Mouse (Mus musculus): ENCODE data around the gene Csrnp2. TPM values are rescaled to one million over a fixed set of nuclear protein-coding genes. Genes with fewer than 3 reads are reported as not detected.
"Not testable (repeated sequence)": the region's sequence is repeated elsewhere in the genome, so short reads cannot be mapped to it uniquely, and the experiment has no call there.

Gene Csrnp2
- 10 to 100 TPM; 25.8 to 26.1 TPM for total RNA-seq (2021)

DNA sequence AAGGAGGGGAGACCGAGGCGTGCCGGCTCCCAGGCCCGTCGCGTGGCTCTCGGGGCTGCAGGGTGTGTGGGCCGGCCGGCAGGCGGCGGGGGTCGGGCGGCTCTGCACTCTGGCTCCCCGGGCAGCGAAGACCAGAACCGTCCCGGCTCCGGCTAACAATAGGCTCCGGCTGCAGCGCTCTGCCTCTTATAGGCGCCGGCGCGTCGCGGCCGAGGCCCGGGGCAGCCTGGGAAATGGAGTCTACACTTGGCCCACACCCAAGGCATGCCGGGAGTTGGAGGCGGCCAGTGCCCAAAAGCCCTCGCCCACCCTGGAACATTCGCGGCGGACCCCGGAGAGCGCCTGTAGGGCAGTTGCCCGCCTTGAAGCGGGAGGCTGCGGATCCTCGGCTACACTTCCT, at the start of gene Csrnp2:
Gene Csrnp2, minus strand, starts transcription at position 387 of the 400 bp plus-strand sequence.
- peak; percentile 95 for DNase-seq

DNA sequence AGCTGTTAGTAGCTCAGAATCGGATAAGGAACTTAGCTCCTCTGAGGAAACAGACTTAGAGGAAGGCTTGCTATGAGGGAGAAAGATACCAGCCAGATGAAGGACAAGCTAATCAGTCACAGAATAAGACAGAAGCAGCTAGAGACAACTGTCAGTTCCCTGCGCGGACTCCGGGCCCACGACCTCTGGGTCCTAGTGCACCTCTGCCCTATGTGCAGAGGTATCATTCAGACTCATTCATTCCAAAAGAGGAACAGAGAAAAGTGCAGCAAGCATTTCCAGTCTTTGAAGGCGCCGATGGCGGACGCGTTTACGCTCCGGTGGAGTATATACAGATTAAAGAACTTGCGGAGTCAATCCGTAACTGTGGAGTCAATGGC, 48.4 kb upstream of the Csrnp2 start:
- DNase-seq, result not testable (repeated sequence)

DNA sequence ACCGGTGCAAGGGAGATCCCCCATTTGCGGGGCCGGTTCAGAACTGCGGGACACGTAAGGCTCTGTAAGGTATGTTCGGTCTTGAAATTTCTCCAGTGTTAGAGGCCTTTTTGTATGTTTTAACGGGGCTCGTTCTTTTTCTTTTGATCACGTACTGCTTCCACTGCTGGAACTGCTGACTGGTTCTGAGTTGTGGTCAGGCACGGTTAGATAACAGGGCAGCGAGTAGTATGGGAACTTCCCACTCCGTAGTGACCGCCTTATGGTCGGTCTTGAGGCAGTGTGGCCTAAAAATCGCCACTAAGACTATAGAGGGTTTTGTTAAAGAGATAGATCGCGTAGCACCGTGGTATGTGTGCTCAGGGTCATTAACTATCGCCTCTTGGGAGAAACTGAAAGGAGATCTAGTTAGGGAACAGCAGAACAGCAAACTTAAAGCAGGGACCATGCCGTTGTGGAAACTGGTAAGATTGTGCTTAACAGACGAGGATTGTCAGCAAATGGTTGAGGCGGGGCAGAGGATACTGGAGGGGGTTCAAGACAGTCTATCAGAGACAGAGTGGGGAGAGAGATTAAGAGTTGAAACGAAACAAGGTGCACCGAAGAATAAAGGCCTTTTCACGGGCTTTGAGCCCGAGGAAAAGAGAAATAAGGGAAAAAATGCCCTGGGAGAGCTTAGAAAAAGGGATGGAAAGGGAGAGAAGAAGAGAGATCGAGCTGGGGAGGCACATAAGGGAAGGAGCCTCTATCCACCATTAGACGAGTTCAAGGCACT, 47.8 kb upstream of the Csrnp2 start:
- not testable (repeated sequence) for DNase-seq

DNA sequence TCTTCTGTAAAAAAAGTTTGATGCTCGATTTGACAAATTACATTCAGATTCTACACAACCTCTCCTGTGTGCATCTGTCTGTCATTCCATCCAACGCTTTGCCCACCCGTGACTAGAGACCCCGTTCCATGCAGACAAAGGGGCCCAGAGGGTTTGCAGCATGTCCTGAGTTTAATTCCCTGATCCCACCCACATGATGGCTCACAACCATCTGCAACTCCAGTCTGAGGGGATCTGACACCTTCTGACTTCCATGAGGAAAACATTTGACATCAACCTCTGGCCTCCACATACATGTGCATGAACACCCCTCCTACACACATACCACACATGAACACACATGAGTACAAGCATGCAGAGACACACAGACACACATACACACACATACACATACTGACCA, 46.1 kb upstream of the Csrnp2 start:
- DNase-seq, result no peak

DNA sequence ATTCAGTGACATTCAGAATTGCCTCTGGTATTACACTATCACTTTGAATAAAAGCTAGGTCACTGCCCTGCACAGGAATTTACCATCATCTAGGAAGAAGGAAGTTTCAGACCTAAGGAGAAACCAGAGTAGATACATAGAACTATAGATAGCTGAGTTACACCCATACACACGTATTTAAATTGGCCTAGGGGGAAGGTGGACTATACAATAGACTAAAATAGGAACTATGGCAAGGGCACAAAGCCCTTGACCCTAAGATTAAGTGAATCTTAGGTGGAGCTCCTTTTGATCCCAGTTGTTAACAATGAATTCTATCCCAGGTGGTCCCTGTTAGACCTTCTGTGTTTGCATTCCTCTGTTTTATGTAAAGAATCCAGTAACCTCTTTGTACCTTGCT, 45.7 kb upstream of the Csrnp2 start:
- not testable (repeated sequence) for DNase-seq

DNA sequence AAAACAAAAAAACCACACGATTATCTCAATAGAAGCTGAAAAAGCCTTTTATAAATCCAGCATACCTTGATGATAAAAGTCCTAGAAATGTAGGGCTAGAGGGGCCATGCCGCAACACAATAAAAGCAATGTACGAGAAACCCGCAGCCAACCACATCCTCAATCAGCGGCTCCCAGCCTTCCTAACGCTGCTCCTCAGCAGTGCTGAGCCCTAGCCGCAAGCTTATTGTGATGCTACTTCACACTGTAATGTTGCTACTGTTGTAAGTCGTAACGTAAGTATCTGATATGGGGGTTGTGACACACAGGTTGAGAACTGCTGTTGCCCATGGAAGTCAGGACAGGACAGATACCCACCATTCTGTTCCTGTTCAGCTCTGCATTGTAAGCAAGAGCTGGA, 44.1 kb upstream of the Csrnp2 start:
- no peak for DNase-seq

DNA sequence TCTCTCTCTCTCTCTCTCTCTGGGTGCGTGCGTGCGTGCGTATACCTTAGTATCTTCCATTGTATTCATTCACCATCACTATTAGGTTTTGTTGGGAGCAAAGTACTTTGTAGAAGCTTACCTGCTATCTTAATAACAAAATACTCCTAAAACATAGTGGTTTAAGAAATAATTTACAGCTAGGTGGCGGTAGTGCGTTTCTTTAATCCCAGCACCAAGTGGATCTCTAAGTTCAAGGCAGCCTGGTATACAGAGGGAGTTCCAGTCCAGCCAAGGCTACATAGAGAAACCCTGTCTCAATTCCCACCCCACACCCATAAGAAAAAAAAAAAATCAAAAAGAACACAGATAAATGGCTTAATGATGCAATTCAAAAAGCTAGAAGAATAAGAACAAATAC, 42.6 kb upstream of the Csrnp2 start:
- no peak for DNase-seq

GRCm38 (mm10) chr15:100527900-100528299, 32.6 kb upstream of the Csrnp2 start:
- DNase-seq, result no peak

- DNase-seq, result no peak
These were observed 30.1 kb upstream of the Csrnp2 start for GRCm38 (mm10) chr15:100525405-100525804.

- no peak for DNase-seq
These were observed 25.0 kb upstream of the Csrnp2 start for GRCm38 (mm10) chr15:100520306-100520705.

- no peak for DNase-seq
These were observed 19.8 kb upstream of the Csrnp2 start for GRCm38 (mm10) chr15:100515121-100515520.

DNA sequence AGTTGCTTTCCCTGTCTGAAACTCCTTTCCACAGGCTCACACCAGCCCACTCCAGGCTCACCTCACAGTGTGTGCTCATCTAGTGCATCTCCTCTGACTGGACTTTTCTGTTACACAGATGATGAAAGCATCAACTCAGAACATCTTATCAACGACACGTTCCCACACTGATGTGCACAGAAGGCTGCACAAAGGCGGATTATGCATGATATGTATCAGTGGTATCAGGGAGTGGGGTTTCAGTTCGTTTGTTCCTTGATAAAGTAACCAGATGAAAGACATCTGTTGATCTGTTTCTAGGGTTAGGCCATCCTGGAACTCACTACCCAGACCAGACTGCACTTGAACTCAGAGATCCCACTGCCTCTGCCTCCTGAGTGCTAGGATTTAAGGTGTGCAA, 18.1 kb upstream of the Csrnp2 start:
- no peak for DNase-seq

- no peak for DNase-seq
These were observed 14.8 kb upstream of the Csrnp2 start for GRCm38 (mm10) chr15:100510072-100510471.

- no peak for DNase-seq
These were observed 13.3 kb upstream of the Csrnp2 start for GRCm38 (mm10) chr15:100508454-100509167.

DNA sequence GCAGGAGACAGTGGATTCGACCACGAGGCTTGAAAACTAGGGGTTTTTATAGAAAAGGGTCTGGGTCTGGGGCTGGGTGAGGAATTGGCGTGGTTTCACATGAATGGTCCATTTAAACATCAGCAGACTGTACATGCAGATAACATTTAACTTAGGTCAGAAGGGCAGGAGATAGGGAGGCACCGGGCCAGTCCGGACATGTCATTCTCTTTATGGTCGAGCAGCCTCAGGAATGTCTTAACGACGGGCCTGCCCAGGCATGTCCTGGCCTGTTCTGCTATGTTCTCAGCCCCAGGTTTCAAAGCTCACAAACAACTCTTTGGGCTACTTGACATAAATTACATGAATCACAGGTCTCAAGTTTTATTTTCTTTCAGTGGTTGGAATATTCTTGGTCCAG, 4.2 kb upstream of the Csrnp2 start:
- DNase-seq, result not testable (repeated sequence)

DNA sequence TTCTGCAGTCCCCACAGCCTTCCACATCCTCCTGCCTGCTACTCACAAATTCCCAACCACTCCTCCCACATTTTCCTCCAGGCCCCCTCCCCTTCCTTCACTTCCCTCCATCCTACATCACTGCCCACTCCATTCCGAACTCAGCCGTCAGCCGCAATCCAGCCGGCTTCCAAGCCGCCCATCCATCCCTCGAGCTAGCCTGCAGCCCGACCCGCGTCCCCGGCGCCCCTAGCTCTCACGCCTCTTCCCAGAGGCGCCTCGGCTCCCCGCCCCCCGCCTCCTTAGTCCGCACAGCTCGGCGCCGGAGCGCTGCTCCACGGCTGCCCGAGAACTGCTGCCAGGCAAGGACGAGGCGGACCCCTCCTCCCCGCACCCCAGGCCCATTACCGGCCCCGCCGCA, 641 bp downstream of the Csrnp2 start:
- peak in 1 of 2 experiments; percentile 46 for DNase-seq

DNA sequence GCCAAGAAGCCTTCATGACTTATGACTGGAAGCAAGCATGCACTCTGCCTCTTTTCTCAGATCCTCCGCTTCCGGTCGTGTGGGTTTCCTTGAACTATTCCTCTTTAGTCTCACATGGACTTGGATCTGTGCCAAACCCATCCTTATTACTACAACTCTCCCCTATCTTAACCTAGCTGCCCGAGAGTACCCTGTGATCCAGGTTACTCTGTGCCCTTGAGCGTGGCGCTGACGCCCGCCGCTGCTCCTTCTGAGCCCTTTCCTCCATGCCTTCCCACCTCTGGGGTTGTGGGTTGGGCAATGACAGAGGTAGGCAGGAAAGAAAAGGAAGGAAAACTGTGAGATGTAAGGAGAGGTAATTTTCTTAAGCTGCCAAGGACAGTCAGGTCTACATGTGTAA, 3.3 kb downstream of the Csrnp2 start:
- DNase-seq, result no peak

- DNase-seq, result no peak
These were observed 6.0 kb downstream of the Csrnp2 start for GRCm38 (mm10) chr15:100489263-100489662.

DNA sequence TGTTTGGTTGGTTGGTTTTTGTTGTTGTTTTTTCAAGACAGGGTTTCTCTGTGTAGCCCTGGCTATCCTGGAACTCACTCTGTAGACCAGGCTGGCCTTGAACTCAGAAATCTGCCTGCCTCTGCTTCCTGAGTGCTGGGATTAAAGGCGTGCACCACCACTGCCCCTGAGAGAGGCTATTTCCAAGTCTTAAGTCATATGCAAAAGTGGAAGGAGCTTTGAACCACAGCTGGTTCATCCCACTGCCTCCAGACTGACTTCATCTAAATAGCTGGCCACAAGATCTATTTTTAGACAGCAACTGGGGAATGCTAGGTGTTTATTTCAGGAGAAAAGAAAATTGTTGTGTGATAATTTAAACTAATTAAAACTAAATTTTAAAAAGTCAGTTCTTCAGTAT, 7.0 kb downstream of the Csrnp2 start:
- DNase-seq, result not testable (repeated sequence)

GRCm38 (mm10) chr15:100487050-100487449, 8.2 kb downstream of the Csrnp2 start:
- no peak for DNase-seq

GRCm38 (mm10) chr15:100486450-100486849, 8.8 kb downstream of the Csrnp2 start:
- DNase-seq, result no peak

DNA sequence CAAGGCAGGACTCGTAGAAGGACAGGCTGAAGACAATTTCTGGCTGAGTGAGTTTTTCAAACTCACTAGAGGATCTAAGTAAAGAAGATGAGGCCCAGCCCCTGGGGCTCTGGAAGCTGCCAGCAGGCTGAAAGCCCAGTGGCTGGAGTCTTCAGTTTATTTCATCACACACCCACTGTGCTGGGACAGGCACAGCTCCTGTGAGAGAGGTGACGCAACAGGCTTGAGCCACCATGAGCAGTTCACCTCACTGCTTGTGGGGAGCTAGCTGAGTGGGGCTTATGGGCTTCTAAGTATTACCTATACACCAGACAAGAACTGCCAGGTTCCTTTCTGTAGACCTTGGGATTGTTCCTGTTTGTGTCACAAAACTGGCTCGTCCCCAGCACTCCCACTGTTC, 9.7 kb downstream of the Csrnp2 start:
- DNase-seq, result no peak

DNA sequence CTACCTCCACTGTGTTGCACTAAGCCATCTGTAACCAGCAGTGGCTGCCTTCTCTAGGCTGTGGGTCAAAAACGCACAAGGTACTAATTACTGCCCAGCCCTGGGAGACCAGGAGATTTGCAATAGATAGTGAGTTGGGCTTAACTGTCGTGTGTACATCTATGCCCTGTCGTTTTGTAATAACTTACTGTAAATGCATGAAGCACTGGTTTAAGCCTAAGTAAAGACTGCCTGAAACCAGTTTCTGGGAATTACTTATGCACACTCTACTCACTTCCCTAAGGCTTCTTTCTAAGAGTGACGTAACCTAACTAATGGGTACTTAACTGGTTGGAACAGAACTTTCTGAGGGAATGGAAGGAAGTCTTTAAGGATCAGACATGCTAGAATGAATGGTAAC, 16.4 kb downstream of the Csrnp2 start:
- no peak for DNase-seq

DNA sequence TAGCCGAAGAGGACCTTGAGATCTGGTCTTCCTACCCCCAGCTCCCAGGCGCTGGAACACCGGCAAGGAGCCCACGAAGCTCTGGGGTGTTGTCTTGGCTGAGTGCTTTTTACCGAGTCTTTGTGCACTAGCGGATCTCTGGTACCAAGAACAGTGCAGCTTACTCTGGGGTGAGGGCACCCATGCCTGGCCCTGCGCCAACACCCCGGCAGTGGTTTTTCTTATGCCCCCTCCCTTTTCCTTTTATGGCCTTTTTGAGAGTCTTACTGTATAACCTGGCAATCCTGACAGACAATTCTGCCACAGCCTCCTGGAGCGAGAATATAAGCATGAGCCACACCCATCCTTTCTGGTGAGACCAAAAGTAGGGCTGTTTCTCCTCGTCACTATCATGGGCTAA, 16.9 kb downstream of the Csrnp2 start:
- no peak for DNase-seq
